Mouse (Mus musculus) heart, embryonic 14.5 days (tissue): ENCODE data around the gene Morf4l1. TPM values are rescaled to one million over a fixed set of nuclear protein-coding genes. Genes with fewer than 3 reads are reported as not detected.

ENCODE experiments used
- ATAC-seq: fragments of 200-750 bp; cut with Nextera tagmentation; 2 replicates; pipeline ENCODE4 v1.8.0; 2017; ENCODE audit warnings: low read depth, moderate TSS enrichment; ENCODE audit not compliant: insufficient number of reproducible peaks, insufficient read depth, low FRiP score
- H3K27ac ChIP-seq, 2 experiments: fragments of 200-500 bp in 1 of 2; fragments of 300-500 bp in 1 of 2; sonication (generic) in 1 of 2; replicated peaks in 1 of 2; 2 replicates each; pipeline ENCODE4 v1.5.1; 2012 to 2014; ENCODE audit warnings: low read depth in 2 of 2, low read length in 2 of 2, control low read depth in 1 of 2, mild to moderate bottlenecking in 1 of 2, mixed read lengths in 1 of 2; ENCODE audit not compliant: control insufficient read depth in 1 of 2, insufficient read depth in 1 of 2
- H3K27me3 ChIP-seq: fragments of 300-500 bp; sonication (generic); 2 replicates; pipeline ENCODE4 v1.6.1; 2014; ENCODE audit warnings: mild to moderate bottlenecking, low read length, control low read depth; ENCODE audit not compliant: control insufficient read depth, insufficient read depth
- H3K36me3 ChIP-seq: fragments of 300-500 bp; sonication (generic); 2 replicates; pipeline ENCODE4 v1.6.1; 2014; ENCODE audit warnings: mild to moderate bottlenecking, control low read depth, low read length, mixed read lengths; ENCODE audit not compliant: control insufficient read depth, insufficient read depth
- H3K4me1 ChIP-seq, 2 experiments: fragments of 200-500 bp in 1 of 2; fragments of 300-500 bp in 1 of 2; sonication (generic) in 1 of 2; 2 replicates each; pipeline ENCODE4 v1.6.1; 2012 to 2014; ENCODE audit warnings: low read length in 2 of 2, control low read depth in 1 of 2, mixed read lengths in 1 of 2; ENCODE audit not compliant: control insufficient read depth in 2 of 2, insufficient read depth in 2 of 2
- H3K4me2 ChIP-seq: fragments of 300-500 bp; sonication (generic); 2 replicates; pipeline ENCODE4 v1.6.1; 2014; ENCODE audit warnings: mild to moderate bottlenecking, low read length
- H3K4me3 ChIP-seq, 2 experiments: fragments of 200-500 bp in 1 of 2; fragments of 300-500 bp in 1 of 2; sonication (generic) in 1 of 2; 2 replicates each; pipeline ENCODE4 v1.5.1; 2012 to 2014; ENCODE audit warnings: low read length in 2 of 2, mild to moderate bottlenecking in 2 of 2, control low read depth in 1 of 2, low read depth in 1 of 2, moderate library complexity in 1 of 2; ENCODE audit not compliant: control insufficient read depth in 1 of 2, insufficient read depth in 1 of 2
- H3K9ac ChIP-seq: fragments of 300-500 bp; sonication (generic); 2 replicates; pipeline ENCODE4 v1.6.1; 2014; ENCODE audit warnings: mild to moderate bottlenecking, low read length
- H3K9me3 ChIP-seq: fragments of 300-500 bp; sonication (generic); 2 replicates; pipeline ENCODE4 v1.6.1; 2016; ENCODE audit warnings: low read length, control low read depth; ENCODE audit not compliant: control insufficient read depth
- WGBS: fragments of 180-500 bp; shearing (Covaris S2); extraction: QIAGEN DNeasy Blood & Tissue Kit; methylation state at CpG from one replicate; pipeline ENCODE4 v1.1.7; 2014; 5-methylcytosine and 5-hydroxymethylcytosine counted together
- polyA plus RNA-seq: library from polyadenylated mRNA; unstranded; fragments of >200 nt; fragmentation: Nextera tagmentation; extraction: Ambion mirVana; gene quantifications from 2 replicates; pipeline ENCODE4 v1.2.1, GENCODE M21; 2014

The Morf4l1 gene
- polyA plus RNA-seq, 1 experiment from 2014 or later = 344 TPM

- no peaks in the 10 kb centered on the region for H3K36me3 ChIP-seq
- H3K27me3 ChIP-seq = no peaks in the 10 kb centered on the region
- H3K4me3 ChIP-seq = no peak overlapping the region
- ATAC-seq = no peak
- no peak overlapping the region for H3K9ac ChIP-seq
- H3K27ac ChIP-seq = no peak overlapping the region
- H3K4me2 ChIP-seq = no peak overlapping the region
- no peaks in the 10 kb centered on the region for H3K9me3 ChIP-seq
- peaks cover 5 to 7% of the 10 kb centered on the region in 2 experiments; a peak in 3 of 4 replicates for H3K4me1 ChIP-seq
- WGBS = 71% methylated on average over 9 of the region's 9 CpGs
Measured at GRCm38 (mm10) chr9:90135963-90136677, 21.5 kb upstream of the Morf4l1 start.

- H3K36me3 ChIP-seq = no peaks in the 10 kb centered on the region
- H3K9me3 ChIP-seq = no peaks in the 10 kb centered on the region
- no peaks in the 10 kb centered on the region for H3K27me3 ChIP-seq
- no peak for ATAC-seq
- WGBS = 75% methylated on average over 8 of the region's 8 CpGs
- peaks cover 5 to 7% of the 10 kb centered on the region in 2 experiments; a peak in 3 of 4 replicates for H3K4me1 ChIP-seq
- H3K4me3 ChIP-seq = no peak overlapping the region
- no peak overlapping the region for H3K9ac ChIP-seq
- H3K4me2 ChIP-seq = no peak overlapping the region
- H3K27ac ChIP-seq = no peak overlapping the region
Measured at GRCm38 (mm10) chr9:90135466-90135865, 20.9 kb upstream of the Morf4l1 start.

- Histone ChIP-seq H3K4me2 (no peak overlapping the region), H3K9ac (no peak overlapping the region), H3K27ac (peak overlapping the region; percentile 71 to 75), H3K4me3 (no peak overlapping the region), H3K9me3 (no peaks in the 10 kb centered on the region), H3K27me3 (no peaks in the 10 kb centered on the region), H3K4me1 (peaks cover 9% of the 10 kb centered on the region in 2 experiments; a peak in 3 of 4 replicates), H3K36me3 (no peaks in the 10 kb centered on the region)
- peak; percentile 50 for ATAC-seq
- WGBS = 24% methylated on average over 7 of the region's 7 CpGs
Measured at GRCm38 (mm10) chr9:90133562-90134355, 19.2 kb upstream of the Morf4l1 start.

- H3K27ac ChIP-seq = peak overlapping the region; percentile 15 to 50; a peak in 3 of 4 replicates
- peaks cover 8 to 20% of the 10 kb centered on the region in 2 experiments; a peak in 3 of 4 replicates for H3K4me1 ChIP-seq
- no peaks in the 10 kb centered on the region for H3K9me3 ChIP-seq
- no peak overlapping the region for H3K4me2 ChIP-seq
- H3K4me3 ChIP-seq = no peak overlapping the region
- ATAC-seq = no peak
- no peaks in the 10 kb centered on the region for H3K27me3 ChIP-seq
- no peaks in the 10 kb centered on the region for H3K36me3 ChIP-seq
- no peak overlapping the region for H3K9ac ChIP-seq
- 37% methylated on average over 6 of the region's 6 CpGs for WGBS
Measured at GRCm38 (mm10) chr9:90128636-90129201, 14.1 kb upstream of the Morf4l1 start.

GRCm38 (mm10) chr9:90127146-90127545 is 12.6 kb upstream of the Morf4l1 start:
- no peaks in the 10 kb centered on the region for H3K9me3 ChIP-seq
- no peaks in the 10 kb centered on the region for H3K27me3 ChIP-seq
- 36% methylated on average over 6 of the region's 6 CpGs for WGBS
- no peaks in the 10 kb centered on the region for H3K36me3 ChIP-seq
- peak overlapping the region; percentile 65 for H3K4me2 ChIP-seq
- peaks cover 5 to 16% of the 10 kb centered on the region in 2 experiments; a peak in 3 of 4 replicates for H3K4me1 ChIP-seq
- H3K9ac ChIP-seq = no peak overlapping the region
- no peak overlapping the region for H3K4me3 ChIP-seq
- H3K27ac ChIP-seq = no peak overlapping the region
- no peak for ATAC-seq

- Histone ChIP-seq H3K4me3 (peak overlapping the region; percentile 32 to 40), H3K4me1 (peaks cover 5 to 16% of the 10 kb centered on the region in 2 experiments; a peak in 3 of 4 replicates), H3K36me3 (no peaks in the 10 kb centered on the region), H3K9me3 (no peaks in the 10 kb centered on the region), H3K9ac (peak overlapping the region; percentile 59), H3K27ac (no peak overlapping the region), H3K4me2 (peak overlapping the region; percentile 65), H3K27me3 (no peaks in the 10 kb centered on the region)
- peak; percentile 59 for ATAC-seq
- WGBS = 1% methylated on average over 30 of the region's 30 CpGs
Measured at GRCm38 (mm10) chr9:90126260-90127010, 11.9 kb upstream of the Morf4l1 start.
